Mouse (Mus musculus): ENCODE measurements around the gene Trim28.

The Trim28 gene

DNA sequence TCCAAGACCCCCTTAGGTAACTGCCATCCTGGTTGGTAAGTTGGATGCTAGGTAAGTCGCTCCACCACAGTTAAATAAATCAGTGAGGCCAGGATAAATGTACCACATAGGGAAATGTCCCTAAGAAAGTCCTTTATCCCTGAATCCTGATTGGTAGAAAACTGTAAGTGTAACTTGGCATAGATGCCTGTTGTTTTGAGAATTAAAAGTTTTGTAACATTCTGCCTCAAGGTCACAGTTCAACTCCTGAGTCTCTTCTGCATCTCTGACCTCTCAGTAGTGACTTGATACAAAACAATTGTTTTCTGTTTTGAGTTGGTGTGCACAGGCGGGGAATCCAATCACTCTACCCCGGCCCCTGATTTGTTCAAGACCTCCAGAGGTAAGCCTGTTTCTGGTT is at the start of gene Trim28:
TSS of gene Trim28 (plus strand) at position 264 of the 400 bp plus-strand sequence.
- DNase-seq (ENCODE audit: low spot score), result no peak

DNA sequence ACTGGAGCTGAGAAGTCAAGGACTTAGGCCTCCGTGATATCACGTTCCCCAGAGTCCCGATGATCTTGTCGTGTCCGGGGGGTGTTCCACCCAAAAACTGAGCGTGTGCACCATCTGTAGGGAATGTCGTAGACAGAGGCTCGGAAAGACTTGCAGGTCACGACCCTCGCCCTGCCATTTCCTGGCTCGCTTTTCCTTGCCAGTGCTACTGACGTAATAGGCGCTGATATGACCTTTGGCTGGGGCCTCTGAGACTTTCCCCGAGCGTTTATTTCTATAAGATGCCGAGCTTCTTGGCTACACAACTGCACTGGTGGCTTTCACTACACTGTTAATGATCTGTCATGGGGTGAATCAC is 49.1 kb upstream of the Trim28 start:
- no peak for DNase-seq (ENCODE audit: low spot score)

DNA sequence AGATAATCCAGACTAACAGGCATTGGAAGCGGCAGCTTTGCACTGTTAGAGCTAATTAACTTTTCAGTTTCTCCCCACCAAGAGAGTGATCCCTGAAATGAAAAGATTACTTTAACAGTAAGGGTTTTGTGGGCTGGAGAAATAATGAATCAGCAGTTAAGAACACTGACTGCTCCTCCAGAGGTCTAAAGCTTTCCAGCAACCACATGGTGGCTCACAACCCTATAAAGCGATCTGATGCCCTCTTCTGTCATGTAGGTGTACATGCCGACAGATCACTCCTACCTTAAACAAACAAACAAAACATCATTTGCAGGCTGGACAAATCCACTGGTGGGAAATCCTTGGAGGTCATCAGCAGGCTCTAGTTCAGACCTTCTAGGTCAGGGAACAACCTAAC is 44.0 kb upstream of the Trim28 start:
- DNase-seq (ENCODE audit: low spot score), result no peak

DNA sequence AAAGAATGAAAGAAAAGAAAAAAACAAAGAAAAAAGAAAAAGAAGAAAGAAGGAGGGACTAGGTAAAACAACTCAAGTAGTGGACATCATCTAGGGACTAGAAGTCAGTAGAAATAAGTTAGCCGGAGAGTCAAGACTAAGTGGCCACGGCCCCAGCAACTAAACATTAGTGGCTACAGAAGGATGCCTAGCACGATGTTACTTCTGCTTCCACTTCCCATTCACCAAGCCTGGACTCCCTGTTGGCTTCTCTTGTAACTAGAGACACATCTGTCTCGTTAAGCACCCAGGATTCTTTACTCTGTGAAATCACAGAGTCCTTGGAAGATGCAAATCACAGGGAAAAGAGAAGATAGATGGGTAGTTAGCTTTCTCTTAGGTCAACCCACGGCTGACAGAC is 41.4 kb upstream of the Trim28 start:
- DNase-seq (ENCODE audit: low spot score), result no peak

DNA sequence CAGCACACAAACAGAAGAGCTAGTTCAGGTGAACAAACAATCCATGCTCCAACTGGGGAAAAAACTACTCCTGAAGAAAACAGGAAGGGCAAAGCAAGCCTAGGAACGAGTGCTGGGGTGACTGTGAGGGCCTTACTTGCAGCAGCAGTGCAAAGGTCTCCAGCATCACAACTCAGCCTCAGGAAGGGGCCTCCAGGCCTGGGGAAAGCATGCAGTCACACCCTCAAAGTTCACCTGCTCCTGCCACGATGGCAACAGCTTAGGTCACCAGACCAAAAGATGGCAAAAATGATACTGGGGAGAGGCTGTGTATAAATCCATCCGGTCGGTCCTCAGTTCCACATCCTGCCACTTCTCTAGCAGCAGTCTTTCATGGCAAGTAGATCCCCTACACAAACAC is 40.0 kb upstream of the Trim28 start:
- no peak for DNase-seq (ENCODE audit: low spot score)

DNA sequence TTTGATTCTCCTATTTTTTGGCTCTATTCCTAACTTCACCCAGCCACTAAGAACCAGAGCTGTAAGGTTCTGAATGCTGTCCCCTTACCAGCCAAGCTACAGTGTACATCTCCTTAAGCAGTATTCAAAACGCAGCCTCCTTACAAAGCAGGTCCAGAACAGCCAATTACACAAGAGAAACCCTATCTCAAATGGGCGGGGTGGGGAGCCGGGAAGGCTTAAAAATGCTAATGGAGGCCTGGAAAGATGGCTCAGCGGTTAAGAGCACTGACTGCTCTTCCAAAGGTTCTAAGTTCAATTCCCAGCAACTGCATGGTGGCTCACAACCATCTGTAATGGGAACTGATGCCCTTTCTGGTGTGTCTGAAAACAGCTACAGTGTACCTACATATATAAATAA is 39.2 kb upstream of the Trim28 start:
- no peak for DNase-seq (ENCODE audit: low spot score)

DNA sequence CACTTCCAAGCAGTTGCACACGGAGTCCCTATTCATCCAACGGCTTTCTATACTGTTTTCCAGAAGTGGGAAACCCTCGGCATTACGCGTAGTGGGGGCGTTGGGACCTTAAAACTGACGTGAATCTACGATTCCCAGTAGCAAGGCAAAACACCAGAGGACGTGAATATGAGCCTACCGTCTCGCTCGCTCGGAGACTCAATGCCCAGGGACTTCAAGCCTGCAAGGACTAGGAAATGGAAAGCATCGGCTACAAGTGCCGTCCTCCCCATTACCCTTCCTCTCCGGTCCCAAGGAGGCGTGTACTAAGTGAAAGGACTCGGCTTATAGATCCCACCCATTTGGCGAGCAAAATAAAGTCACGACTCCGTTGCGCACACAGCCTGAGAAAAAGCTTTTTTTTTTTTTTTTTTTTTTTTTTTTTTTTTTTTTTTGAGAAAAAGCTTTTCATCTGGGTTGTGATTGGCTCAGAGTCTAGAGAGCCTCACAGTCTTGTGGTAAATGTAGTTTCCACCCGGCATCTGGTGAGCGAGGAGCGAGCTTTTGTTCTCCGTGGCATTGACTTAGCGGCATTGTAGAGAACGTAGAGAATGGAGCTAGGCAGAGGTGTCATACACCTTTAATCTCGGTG is 37.3 kb upstream of the Trim28 start:
- peak; percentile 61 for DNase-seq (ENCODE audit: low spot score)

DNA sequence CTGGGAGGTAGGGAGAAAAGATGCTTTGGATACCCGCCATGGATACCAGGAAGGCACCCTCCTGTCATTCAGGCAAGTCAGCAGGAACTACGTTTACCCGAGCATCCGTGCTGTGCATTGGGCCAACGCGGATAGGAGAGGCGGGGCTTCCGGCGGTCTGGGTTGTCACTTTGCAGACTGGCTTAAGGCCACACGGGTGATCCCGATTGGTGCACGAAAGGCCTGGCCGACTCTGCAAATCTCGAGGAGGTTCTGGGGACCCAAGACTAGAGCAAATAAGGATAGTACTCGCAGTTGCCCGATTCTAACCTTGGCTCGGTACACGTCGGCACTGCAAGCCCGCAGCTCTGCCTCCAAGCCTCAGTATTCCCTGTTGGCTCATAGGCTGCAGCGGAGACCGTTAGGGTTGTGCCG is 33.2 kb upstream of the Trim28 start, which contains the start of gene Zfp324:
TSS of gene Zfp324 (plus strand) at position 161 of the 414 bp plus-strand sequence.
- DNase-seq (ENCODE audit: low spot score), result peak; percentile 94

DNA sequence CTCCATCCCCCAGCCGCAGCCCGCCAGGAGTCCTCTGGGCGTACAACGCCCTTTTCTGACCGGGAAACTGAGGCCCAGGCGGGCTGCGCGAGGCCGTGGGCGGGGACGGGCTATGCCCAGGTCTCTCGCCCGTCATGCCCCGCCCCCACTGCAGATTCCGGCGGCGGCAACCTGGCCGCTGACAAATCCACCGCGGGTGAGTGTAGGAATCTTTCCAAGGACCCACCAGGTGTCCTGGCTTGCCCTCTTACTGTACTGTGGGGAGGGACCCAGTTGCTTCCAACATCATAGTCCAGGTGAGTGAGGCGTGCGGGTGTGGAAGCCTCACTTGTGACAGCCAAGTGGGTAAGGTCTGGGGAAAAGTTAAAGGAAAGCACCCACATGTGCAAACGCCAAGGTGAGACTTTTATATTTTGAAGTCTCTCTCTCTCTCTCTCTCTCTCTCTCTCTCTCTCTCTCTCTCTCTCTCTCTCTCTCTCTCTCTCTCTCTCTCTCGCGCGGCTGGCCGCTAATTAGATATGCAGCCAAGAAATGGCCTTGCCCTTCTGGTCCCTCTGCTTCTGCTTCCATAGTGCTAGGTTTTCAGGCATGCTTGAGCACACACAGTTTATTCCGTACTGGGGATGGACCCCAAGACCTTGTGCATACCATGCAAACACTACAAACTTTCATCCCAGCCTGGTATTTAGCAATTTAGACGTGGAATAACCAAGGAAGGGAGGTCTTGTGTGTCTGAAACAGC is 32.6 kb upstream of the Trim28 start:
- peak; percentile 62 for DNase-seq (ENCODE audit: low spot score)

DNA sequence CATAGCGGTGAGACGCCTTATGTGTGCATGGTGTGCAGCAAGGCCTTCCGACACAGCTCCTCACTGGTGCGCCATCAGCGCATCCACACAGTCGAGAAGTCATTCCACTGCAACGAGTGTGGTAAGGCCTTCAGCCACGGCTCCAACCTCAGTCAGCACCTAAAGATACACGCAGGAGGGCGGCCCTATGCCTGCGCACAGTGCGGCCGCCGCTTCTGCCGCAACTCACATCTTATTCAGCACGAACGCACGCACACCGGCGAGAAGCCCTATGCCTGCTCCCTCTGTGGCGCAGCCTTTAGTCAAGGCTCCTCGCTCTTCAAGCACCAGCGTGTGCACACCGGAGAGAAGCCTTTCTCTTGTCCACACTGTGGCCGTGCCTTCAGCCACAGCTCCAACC is 28.0 kb upstream of the Trim28 start:
- DNase-seq (ENCODE audit: low spot score), result no peak

DNA sequence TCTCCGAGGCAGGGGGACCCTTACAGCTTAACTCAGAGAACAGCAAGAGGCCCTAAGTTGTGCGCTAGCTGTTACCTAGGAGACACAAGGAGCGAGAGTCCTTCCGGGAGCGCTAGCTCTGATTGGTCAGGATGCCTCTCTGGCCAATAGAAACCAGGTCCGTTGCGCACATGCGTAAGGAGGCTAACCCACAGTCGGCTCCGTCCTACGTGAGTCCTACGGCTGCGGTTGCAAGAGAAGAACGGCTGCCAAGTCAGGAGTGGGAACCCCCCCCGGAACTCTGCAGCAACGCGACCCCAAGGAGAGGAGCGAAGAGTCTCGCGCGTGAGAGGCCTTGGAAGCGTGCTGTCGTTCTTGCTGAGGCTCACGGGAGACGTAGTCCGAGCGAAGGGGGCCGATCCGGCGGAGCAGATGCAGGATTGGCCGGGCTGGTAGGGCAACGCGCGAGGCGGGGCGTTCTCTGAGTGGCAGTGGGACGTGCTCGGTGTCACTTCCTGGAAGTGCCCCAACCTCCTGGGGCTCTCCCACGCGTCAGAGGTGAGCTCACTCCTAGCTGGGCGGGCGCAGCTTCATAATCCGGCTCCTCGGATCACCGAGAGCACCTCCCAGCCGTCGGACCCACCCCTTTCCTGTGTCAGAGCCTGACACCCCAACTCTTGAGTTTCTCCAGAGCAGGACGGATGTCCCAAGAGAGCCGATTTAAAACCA is 21.1 kb upstream of the Trim28 start, which contains the start of gene Zfp446:
TSS of gene Zfp446 (plus strand) at position 167 of the 708 bp plus-strand sequence.
- peak; percentile 100 for DNase-seq (ENCODE audit: low spot score)

DNA sequence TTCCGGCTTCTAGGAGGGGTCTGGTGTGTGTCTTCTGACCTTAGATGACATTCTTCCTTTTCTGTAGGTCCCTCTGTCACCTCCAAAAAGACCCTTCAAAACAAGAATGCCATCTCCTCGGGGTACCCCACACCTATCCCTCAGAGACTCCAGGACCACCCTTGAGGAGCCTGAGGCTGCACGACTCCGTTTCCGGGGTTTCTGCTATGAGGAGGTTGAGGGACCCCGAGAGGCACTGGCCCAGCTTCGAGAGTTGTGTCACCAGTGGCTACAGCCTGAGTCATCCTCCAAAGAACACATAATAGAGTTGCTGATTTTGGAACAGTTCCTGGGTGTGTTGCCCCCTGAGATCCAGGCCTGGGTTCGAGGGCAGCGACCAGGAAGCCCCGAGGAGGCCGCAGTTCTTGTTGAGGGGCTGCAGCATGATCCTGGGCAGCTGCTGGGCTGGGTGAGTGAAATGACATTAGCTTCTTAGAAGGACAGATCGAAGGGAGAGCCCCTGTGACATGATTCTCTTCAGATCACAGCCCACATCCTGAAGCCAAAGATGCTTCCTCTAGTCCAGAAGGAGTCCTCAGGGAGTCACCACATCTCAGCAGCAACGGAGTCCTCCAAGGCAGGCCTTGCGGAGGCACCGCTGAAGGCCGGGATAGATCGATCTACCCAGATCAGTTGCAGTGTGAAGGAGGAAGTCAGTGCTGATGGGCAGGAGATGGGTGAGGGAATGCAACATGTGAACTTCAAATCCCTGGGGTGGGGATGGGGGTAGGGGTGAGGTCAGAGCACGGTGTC is 19.8 kb upstream of the Trim28 start:
- no peak for DNase-seq (ENCODE audit: low spot score)

DNA sequence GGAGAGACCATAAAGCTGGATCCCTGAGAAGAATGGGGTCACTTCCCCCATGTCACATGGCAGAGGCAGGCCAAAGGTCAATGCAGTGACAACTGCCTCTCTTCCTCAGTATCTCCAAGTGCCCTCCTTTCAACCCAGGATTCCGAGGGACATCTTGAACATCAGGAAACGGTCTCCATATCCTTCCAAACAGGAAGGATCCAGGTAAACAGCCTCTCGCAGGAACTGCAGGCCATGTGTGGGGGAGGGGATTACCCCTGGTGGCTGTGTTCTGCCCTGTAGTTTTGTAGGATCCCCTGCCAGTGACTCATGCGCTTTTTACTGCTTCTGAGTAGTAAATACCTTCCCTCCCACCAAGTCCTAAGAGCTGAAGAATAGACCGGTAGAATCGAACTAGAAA is 19.1 kb upstream of the Trim28 start:
- DNase-seq (ENCODE audit: low spot score), result no peak

DNA sequence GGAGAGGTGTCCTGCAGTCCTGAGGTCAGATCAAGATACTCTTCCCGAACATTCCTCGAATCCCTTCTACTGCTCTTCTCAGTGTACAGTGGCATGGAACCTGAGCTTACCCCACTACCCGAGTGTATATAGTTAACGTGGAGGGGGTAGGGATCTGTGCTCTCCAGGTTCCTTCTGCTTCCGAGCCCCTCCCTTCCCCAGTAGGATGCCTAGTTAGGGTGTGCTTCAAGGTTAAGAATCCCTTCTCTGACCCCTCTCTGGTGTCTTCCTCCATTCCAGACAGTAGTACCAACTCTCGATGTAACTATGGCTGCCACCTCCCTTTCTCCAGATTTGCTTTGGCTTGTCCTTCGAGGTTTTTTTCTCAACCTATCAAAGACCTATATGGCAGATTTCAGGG is 18.6 kb upstream of the Trim28 start:
- DNase-seq (ENCODE audit: low spot score), result no peak

DNA sequence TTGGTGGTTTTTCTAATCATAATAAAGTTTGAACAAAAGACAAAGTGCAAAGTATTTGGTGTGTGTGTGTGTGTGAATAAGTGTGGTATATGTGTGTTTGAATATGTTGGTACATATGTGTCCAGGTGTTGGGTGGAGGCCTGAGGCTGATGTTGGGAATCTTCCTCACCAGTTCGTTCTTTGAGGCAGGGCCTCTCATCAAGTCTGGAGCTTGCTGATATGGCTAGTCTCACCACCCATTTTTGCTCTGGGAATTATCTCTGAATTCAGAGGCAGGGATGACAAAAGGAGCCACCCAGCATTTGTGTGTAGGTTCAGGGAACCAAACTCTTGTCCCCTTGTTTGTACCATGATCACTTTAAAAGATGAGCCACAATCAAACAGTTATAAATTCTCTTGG is 13.2 kb upstream of the Trim28 start:
- DNase-seq (ENCODE audit: low spot score), result no peak

DNA sequence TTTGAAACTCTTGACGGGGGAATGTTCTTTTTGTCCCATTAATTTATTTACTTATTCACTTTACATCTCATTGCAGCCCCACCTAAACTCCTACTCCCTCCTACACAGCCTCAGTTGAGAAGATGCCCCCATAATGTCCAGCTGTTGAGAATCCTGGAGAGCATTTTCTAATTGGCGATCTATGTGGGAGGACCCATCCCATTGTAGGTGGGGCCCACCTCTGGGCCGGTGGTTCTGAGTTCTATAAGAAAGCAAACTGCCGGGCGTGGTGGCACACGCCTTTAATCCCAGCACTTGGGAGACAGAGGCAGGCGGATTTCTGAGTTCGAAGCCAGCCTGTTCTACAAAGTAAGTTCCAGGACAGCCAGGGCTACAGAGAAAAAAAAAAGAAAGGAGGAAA is 12.0 kb upstream of the Trim28 start:
- DNase-seq (ENCODE audit: low spot score), result no peak

DNA sequence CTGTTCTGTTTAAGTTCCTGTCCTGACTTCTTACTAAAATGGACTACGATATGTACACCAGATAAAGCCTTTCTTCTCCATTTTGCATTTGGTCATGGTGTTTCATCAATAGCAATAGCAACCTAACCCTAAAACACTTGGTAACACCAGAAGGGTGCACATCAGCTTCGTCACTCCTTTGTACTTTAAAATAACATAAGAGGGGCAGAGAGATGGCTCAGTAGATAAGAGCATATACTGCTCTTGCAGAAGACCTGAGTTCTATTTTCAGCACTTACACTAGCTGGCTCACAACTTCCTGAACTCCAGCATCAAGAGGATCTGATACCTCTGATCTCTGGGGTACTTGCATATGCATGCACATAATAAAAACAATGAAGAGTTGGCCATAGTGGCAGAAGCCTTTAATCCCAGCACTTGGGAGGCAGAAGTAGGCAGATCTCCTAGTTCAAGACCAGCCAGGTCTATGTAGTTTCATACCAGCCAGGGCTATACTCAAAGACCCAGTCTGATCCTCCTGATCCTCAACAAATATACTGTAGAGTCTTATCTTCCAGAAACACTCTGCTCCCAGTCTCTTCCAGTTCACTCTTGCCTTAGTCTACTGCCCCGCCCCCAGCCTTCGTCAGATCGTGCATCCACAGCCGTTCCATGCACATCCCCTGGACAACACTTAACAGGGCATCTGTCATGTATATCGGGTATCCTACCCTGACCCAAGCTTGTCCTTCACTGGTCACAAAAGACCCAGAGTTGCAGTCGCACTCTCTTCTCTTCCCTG is 11.3 kb upstream of the Trim28 start:
- no peak for DNase-seq (ENCODE audit: low spot score)

DNA sequence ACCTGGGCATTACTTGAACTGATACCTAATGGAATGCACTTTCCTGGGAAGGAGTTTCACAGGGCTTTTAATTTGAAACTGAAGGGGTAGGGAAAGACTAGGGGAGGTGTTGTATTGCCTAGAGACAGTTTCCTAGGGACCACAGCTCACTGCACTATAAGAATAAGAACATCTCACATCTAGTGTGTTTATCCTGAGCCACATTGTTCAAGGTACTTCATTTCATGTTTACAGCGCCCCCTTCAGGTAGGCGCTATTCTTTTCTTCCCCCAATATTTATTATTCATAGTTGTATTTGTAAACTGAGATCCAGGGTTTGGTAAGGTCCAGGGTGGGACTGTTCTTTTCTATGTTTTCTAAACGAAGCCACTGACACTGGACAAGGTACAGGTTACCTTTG is 6.7 kb upstream of the Trim28 start:
- peak; percentile 36 for DNase-seq (ENCODE audit: low spot score)

DNA sequence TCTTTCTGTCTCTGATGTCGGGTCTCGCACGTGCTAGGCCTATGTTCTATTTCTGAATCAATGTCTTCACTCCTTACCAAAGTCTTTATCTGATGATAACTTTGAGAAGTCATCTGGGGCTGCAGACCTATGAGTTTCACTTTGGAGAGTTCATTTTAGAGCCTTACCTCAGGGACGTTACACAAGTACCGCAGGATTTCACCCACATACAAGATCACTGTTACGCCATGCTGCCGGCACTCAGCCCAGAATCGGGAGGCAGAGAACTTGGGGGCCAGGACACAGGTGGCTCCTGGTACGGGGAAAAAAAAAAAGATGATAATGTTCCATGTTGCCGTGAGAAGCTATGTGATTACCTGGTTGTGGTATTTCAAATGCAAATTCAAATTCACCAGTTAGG is 5.8 kb upstream of the Trim28 start:
- no peak for DNase-seq (ENCODE audit: low spot score)

DNA sequence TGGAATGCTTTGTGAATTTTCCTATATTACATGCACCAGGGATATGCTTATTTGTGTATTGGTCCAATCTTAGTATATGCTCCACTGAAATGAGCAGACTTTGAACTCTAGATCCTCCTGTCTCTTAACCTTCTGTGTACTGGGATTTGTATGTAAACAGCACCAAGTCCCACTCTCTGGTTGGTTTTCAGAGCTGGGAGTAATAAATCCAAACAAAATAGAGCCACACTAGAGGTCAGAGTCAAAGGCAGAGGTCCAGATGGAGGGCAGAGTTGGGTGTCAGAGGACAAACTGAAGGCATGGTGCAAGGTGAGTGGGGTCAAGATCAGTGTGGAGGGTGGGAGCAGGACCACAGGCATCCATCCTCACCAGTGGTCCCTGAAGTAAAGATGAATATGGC is 3.1 kb upstream of the Trim28 start:
- no peak for DNase-seq (ENCODE audit: low spot score)

DNA sequence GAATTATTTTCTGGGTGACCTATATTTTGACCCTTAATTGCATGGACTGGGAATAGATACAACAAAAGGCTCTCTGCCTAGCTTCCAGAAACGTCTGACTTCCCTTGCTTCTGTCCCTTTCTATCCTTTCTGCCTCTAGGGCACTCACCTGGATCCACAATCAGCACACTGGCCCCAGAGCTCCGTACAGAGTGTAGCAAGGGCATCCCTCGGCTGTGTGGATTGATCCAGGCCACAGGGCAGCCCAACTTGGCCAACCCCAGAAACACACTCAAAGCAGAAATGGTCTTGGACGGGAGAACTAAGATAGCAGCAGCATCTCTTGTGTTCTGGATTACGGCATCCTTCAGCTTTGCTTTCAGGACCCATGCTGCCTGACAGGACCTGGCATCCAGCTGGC is 1.7 kb upstream of the Trim28 start:
- no peak for DNase-seq (ENCODE audit: low spot score)

DNA sequence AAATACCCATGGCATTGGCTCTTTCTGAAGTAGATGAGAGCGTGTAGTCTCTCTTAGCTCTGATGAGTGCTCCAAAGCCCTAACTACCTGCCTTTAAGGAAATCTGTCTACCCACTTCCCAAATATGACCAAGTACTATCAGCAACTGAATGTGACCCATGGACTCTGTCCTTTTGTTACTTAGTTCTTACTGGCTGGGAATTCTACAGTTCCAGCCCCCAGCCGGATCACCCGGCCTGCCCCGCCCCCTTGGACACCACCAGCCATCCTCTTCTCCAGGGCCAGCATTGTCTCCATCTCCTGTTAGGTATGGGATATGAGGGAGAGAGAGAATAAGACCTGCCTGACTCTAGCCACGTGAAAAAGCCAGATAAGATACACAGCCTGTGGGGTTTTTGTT is 861 bp upstream of the Trim28 start, which contains the start of gene Slc27a5:
TSS of gene Slc27a5 (minus strand) at position 140 of the 400 bp plus-strand sequence.
- DNase-seq (ENCODE audit: low spot score), result no peak
